Mouse (Mus musculus) CD4-positive, CD25-positive, alpha-beta regulatory T cell, adult 4 months (primary cell): ENCODE data around the gene Shd. TPM values are rescaled to one million over a fixed set of nuclear protein-coding genes. Genes with fewer than 3 reads are reported as not detected.

Source experiments
- ATAC-seq: one replicate; pipeline ENCODE4 v1.8.0; 2017
- polyA plus RNA-seq, 2 experiments: library from polyadenylated mRNA; unstranded; fragments of 100-300 nt; shearing (Covaris generic); gene quantifications; one replicate each; pipeline ENCODE4 v1.2.1; 2017

Gene Shd
- polyA plus RNA-seq, 2 experiments from 2014 or later = not detected

DNA sequence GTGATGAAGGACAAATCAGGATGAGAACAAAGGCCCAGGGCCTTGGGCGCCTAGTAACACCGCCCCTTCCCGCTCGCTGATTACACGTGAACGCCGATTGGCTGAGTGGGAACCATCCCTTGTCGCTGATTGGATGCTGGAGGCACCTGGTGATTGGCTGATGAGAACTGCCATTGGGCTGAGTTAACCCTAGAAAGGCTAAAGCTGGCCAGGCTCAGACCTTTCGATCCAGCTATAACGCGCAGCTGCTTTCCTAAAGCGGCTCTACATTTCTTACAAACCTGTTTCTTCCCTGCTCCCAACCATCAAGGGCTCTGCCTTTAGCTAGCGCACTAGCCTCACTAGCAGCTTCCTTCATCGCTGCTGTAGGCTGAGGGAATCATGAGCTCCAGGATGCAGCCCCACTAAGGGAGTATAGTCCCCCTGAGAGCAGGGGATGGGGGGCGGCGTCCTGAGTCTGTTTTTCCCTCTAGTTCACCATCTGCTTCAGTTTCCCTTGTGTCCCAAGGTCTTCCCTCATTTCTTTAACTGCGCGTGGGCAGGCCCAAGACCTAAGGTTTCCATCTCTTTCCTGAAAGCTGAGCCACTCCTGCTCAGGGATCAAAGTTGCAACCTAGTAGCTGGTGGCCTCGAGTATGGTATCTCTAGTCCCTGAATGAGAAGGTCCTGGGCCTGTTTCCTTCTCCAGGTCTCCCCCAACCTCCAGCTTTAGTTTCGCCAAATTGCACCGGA is 38.3 kb downstream of the Shd start:
- peak; percentile 88 for ATAC-seq

DNA sequence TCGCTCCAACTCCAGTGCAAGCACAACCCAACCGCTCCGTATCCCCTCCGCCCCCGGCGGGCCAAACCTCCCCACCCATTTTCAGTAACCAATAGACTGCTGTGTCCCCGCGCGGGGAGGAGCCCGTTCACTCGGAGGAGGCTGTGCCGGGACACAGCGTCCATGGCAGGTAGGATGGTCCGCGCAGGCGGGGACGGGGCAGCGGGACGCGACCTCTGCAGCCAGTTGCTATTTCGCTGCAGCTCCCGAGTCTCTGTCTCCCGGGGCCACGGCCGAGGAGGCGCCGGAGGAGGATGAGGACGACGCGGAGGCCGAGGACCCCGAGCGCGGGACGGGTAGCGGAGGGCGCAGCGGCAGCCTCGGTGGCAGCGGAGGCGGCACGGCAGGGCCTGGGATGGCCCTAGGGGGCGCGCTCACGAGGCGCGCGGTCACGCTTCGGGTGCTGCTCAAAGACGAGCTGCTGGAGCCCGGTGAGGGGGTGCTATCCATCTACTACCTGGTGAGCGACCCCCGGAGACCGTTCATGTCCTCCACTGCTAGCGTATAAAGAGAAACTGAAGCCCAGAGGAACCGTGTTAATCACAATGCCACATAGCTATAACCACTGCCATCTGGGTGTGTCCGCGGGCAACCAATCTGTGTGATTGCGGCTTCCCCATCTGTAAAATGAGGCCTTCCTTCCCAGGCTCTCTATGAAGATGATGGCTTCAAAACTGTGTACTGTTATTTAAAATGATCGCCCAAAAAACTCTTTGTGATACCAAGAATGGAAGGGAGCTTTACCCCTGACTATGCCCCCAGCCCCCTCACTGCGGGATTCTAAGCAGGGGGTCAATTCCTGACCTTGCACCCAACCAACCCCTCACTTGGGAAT is 39.1 kb downstream of the Shd start:
- peak; percentile 84 for ATAC-seq

DNA sequence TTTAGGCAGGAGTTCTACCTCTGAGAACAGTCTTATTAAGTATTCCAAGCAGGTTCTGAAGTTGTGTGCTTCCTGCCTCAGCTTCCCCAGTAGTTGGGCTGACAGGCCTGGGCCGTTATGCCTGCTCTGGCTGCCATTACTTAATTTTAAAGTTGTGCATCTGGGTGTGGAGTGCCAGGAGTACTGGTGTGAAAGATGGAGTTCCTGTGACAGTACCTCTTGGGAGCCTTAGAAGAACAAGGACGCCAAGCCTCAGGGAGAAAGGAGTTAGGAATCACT is 39.6 kb downstream of the Shd start:
- ATAC-seq = no peak

DNA sequence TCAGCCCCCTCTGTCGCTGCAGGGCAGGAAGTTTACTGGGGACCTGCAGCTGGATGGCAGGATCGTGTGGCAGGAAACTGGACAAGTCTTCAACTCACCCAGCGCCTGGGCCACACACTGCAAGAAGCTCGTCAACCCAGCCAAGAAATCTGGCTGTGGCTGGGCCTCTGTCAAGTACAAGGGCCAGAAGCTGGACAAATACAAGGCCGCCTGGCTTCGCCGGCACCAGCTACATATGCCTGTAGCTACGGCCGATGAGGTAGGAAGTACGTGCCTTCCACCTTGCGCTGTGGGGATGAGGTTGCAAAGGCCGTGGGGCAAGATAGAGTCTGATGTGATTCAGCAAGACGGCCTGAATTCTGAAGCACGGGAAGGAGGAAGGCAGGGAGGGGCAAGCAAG is 40.0 kb downstream of the Shd start:
- ATAC-seq = no peak

DNA sequence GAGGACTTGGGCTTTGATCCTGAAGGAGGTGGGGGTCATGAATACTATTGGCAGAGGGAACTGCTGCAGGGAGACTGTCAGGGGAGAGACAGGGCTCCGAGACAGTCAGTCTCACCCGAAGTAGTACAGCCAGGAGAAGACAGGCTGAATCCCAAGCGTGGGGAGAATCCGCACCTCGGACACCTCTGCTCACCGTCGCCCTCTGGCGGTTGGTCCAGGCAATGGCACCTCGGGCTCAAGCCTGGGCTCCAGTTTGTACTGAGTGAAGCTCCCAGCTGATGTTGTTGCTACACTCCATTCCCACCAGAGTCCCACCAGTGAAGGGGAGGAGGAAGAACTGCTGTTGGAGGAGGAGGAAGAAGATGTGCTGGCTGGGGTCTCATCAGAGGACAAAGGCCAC is 40.4 kb downstream of the Shd start:
- ATAC-seq = no peak

DNA sequence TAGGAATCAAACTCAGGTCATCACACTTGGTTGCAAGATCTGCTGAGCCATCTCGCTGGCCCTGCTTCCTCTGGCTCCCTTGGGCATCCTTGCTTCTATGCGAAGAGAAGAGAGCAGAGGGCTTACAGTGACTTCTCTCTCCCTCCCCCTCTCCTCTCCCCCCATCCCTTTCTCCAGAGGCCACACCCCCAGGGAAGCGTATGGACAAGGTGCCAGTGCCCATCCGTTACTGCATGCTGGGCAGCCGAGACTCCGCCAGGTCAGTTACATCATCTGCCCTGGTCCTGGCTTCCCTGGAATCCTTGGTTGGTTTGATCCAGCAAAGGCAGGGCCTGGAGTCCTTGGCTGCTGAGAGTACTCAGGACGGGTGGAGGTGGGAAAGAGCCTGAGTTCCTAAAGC is 41.2 kb downstream of the Shd start:
- no peak for ATAC-seq

DNA sequence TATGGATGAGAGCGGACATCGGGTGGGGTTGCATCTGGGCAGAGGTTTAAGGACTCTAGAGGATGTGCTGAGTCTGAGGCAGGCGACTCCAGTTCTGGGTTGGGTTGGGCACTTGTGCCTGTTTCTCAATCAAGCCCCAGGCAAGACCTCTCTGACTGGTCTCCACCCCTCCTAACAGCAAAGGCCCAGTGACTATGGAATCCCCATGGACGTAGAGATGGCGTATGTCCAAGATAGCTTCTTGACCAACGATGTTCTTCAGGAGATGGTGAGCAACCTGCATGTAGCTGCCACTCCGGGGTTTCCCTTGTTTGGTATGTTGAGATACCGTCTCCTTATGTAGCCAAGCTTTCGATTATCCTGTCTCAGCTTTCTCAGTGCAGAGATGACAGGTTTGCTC is 45.0 kb downstream of the Shd start:
- no peak for ATAC-seq

DNA sequence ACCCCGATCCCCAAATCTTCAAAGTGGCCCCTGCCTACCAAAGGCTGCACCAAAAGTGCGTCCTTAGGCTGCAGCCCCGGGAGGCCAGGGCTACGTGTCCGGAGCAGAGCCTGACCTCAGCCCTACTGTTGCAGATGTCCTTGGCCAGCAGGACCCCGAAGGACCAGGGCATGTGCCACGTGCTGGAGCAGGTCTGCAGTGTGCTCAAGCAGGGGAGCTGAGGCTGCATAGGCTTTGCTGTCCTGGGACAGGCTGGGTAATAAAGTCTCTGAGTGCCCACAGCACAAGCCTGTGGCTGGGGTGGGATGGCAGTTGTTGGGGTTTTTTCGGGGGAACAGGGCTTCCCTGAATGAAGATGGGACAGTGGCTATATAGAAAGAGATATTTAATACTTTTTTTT is 46.1 kb downstream of the Shd start:
- ATAC-seq = no peak

DNA sequence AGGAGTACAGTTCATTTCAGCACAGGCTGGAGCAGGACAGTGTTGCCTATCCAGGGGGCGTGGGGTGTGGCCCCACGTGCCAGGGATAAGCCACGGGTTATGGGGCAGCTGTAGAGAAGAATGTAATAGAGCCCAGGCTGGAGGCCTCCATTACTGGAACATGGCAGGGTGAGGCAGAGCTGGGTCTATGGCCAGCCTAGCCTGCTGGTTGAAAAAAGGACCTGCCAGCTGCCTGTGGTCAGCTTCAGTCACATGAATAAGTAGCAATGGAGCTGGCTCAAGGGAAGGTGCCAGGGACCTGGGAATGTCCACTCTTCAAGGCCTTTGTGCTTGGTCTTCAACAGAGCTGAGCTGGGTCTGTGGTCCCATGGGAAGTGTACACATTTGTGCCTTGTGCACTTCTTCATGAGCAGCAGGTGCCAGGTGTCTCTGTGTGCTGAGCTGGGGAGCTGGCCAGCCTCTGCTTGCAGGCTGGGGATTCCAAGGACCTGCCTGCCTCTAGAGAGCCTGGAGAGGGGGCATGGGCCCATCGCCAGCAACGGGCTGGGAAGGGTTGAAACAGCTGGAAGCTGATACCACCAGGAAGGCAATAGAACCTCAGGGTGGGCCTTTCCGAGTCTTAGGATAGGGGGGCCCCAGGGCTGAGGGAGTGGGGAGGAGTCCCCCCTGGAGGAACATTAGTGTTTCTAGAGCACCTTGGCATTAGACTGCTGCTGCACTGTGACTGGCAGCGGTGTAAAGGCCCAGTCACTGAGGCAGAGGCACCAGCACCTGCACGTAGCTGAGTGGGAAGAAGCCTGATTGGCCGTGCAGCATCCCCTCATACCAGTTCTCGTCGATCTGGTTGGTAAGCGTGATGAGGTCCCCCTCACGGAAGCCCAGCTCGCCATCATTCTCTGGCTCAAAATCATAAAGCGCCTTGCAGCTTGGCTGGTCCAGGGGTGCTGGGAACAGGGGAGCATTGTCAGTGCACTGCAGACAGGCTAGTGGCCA is 46.8 kb downstream of the Shd start:
- no peak for ATAC-seq

DNA sequence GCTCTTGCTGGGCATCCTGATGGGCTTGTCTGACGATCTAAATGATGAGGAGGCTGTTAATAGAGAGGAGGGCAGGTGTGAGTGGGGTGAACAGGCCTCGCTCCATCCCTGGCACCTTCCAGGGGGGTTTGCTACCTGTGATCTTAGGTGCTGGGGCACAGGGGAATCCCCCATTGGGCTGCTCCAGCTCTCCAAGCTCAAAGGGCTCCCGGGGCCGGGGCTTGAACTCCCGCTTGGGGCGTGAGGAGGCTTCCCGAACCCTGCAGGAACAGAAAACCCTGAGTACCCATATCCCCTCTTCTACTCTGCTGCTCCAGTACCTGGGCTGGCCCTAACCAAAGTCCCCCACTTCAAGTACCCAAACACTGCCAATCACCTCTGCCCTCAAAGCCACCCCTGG is 47.6 kb downstream of the Shd start:
- no peak for ATAC-seq

DNA sequence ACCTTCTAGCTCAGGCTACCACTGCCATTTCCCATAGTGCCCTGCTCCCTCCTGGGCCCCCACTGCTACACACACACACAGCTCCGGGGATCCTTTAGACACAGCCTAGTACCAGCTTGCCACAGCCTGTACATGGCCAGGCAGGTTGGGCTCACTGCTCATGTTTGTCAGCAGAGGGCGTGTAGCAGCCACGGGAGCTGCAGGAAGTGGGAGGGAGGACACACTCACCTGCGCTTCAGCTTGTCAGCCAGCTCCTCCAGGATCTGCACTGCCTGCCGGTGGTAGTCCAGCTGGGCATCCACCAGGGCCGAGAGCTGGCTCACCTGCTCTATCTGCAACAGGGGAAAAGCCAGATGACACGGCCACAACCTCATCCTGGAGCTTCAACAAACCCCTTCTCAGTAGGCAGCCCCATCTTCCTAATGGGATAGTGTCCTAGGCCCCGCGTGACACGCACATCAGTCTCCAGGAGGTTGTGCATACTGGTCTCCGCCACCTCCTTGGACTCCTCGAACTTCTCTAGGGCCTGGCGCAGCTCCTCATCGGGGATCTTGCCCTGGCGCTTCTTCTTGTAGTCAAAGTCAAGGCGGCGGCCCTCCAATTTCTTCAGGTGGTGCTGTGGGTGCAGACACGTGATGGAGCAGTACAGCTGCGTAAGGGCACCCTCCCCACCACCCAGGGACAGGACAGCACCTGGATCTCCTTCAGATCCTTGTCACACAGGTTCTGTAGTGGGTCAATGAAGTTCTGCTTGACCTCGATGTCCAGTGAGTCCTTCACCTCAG is 48.3 kb downstream of the Shd start:
- ATAC-seq = peak; percentile 37

DNA sequence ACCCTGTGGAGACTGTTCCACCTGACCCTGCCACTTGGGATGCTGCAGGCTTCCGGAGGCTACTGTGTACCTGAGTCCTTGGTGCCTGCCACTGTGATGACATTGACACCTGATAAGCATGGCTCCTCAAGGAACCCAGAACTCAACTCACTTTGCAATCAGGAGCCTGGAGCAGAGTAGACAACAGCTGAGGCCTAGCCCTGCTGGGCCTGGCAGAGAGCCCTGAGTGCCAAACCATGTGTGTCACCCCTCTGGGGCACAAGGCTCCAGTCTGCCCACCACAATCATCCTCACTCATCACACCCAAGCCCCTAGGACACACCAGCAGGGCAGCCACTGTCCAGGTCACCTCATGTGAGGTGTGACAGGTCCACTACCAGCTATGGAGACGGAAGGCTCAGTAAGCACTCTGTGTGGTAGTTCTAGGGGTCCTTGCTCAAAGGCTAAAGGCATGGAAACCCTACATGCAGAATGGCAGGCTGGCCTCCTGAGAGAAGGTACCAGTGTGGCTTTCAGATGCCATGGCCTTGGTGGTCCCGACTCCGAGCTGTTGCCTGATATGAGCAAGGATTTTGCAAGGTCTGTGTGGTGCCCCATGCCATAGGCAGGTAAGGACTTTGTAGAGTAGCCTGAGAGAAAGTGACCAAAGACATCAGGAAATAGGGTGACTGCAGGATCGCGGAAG is 50.3 kb downstream of the Shd start:
- ATAC-seq = no peak

DNA sequence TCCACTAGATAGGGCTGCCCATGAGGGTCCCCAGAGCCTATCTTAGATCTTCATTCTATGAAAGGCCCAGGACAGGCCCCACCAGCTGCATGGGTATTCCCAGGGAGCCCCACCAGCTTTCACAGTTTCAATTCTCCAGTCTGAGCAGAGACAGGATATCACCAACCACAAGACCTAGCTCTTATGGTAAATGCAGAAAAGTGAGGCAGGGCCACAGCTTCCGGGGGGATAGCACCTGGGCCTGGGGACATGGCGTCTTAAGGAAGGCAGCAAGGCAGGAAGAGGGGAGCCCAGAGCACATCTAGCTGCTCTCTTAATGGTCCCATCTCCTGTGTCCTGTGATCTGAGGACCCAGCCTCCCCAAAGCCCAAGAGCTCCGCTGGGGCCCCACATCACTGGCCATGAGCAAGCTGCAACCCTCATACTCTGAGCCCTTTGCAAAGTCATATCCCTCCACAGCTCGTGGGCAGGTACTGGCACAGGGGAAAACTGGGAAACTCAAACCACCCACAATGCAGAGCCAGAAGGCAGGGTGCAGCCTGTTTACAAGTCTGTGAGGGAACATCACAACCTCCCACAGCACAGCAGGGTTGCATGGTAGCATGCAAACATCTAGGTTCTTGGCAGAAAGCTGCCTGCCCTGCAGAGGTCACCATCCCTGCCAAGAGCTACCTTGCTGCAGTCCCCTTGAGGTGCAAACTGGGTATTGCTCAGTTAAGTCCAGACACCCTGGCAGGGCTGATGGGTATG is 51.1 kb downstream of the Shd start:
- peak; percentile 84 for ATAC-seq

DNA sequence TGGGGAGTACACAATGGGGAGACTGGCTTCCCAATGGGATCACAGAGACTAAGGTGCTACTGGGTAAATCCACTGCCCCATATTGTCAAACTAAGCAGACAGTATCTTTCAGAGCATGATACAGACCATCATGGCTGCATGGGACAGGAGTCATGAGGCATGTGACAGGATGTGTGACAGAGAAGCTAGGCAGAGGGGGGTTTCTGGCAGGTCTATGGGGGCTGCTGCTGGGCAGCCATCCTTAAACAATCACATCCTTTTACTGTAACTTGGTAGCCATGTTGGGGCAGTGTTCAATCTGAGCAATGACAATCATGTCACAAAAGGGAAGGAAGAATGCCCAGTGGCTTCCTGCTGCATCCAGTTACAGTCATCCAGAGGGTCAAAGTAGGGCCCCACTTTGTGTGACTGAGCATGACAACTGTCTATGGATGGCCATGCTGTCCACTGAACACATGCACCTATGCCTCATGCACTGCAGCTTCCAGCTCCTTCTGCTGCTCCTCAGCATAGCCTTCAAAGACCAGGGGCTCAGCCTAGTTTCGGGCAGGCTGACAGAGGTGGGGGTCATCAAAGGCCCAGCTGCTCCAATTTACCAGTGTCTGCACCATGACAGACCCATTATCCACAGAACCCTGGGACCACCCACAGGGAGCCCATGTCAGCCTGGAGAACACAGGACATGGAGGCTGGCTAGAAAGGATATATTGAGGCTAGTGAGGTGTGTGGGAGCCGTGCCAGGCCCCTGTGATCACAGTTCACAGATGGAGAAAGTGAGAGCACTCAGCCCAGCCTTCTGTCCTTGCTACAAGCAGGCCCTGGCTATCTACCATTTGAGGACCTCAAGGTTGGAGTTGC is 52.1 kb downstream of the Shd start:
- ATAC-seq = peak; percentile 31

DNA sequence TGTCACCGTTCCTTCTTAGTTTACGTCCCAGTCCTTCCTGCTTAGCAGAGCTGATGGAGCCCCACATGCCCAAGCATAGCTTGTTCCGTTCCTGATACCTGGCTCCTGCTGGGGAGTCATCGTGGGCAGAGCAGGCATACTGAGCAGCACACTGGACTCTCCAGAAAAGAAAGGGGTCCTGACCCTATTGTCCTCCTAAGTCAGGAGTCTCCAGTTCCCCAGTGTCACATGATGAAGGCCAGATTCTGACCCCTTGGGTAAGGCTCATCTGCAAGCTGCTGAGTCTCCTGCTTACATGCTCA is 52.7 kb downstream of the Shd start:
- no peak for ATAC-seq

DNA sequence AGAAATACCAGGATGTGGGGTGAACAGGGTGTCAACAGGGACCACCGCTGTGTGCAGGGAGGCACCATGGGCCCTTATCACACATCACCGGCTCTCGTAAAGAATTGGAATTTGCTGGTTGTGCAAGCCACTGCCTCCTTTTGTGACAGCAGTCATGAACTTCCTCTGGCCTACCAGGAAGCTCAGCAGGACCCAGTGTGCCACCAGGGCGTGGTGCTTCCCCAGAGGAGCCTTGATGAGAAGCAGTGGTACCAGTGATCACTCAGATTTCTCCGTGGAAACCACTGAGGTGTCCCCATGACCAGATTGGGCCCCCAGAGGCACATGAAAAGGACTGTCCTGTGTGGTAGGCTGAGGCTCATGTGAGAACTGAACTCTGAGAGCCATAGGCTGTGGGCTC is 53.1 kb downstream of the Shd start:
- ATAC-seq = peak; percentile 45

DNA sequence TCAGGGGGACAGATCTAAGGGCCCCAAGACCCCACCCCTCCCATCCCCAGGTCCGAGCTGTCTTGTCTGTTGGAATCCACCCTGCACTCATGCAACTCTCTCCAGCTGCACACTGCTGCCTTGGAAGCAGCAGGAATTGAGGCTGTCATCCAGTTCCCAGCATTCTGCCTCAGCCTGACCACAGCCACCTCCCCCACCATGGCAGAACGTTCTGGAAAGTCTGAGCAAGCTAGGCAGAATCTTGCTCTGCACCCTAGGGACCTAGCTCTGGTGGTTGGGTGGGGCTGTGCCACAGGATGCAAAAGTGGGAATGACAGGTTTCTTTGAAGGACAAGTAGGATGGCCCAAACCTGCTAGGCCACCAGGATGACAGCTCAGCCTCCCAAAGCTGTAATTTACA is 54.2 kb downstream of the Shd start:
- ATAC-seq = no peak

DNA sequence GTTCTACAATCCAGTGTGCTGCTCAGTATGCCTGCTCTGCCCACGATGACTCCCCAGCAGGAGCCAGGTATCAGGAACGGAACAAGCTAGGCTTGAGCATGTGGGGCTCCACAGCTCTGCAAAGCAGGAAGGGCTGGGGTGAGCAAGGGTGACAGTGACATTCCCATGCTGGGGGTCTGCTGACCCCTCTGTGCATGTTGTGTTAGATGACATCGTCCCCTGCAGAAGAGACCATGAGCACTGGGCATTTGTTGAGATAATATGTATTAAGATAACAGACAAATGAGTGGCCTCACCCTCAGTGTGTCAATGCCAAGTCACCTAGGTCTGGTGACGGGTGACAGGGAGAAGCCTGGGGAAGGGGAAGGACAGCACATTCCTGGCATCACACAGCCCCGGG is 54.7 kb downstream of the Shd start:
- no peak for ATAC-seq
